Mouse (Mus musculus): Measurements from ENCODE around the gene Smyd3.

GRCm38 (mm10) chr1:179477157-179477902 lies 40.5 kb downstream of the Smyd3 start:
- TF ChIP-seq EP300 (IDR thresholded peaks at IDR 0.05) (peak; percentile 55; the same call in 1 of the 2 replicates), CTCF (IDR thresholded peaks at IDR 0.05) (peak; percentile 93)
